Mouse (Mus musculus) forebrain, embryonic 16.5 days (tissue): ENCODE measurements around the gene Lrrc7. TPM values are rescaled to one million over a fixed set of nuclear protein-coding genes. Genes with fewer than 3 reads are reported as not detected.

Experiments
- ATAC-seq: fragments of 200-750 bp; cut with Nextera tagmentation; 2 replicates; pipeline ENCODE4 v1.8.0; 2017; ENCODE audit warnings: mild to moderate bottlenecking, moderate library complexity
- H3K27ac ChIP-seq: fragments of 300-500 bp; sonication (generic); 2 replicates; pipeline ENCODE4 v1.5.1; 2014; ENCODE audit warnings: low read length, control low read depth
- H3K27me3 ChIP-seq: fragments of 300-500 bp; sonication (generic); replicated peaks from 2 replicates; pipeline ENCODE4 v1.6.1; 2014; ENCODE audit warnings: low read length; ENCODE audit not compliant: control insufficient read depth, insufficient read depth
- H3K36me3 ChIP-seq: fragments of 300-500 bp; sonication (generic); 2 replicates; pipeline ENCODE4 v1.6.1; 2014; ENCODE audit not compliant: control insufficient read depth, insufficient read depth
- H3K4me1 ChIP-seq: fragments of 300-500 bp; sonication (generic); replicated peaks from 2 replicates; pipeline ENCODE4 v1.6.1; 2014; ENCODE audit warnings: low read length; ENCODE audit not compliant: control insufficient read depth, insufficient read depth
- H3K4me2 ChIP-seq: fragments of 300-500 bp; sonication (generic); 2 replicates; pipeline ENCODE4 v1.6.1; 2014; ENCODE audit warnings: mild to moderate bottlenecking, low read length, control low read depth
- H3K4me3 ChIP-seq: fragments of 300-500 bp; sonication (generic); replicated peaks from 2 replicates; pipeline ENCODE4 v1.5.1; 2014; ENCODE audit warnings: mild to moderate bottlenecking, low read length, control low read depth
- H3K9ac ChIP-seq: fragments of 300-500 bp; sonication (generic); replicated peaks from 2 replicates; pipeline ENCODE4 v1.6.1; 2014; ENCODE audit warnings: low read depth, low read length, control low read depth
- H3K9me3 ChIP-seq: fragments of 300-500 bp; sonication (generic); 2 replicates; pipeline ENCODE4 v1.6.1; 2016; ENCODE audit warnings: low read length; ENCODE audit not compliant: control insufficient read depth
- whole genome bisulfite sequencing: fragments of 180-500 bp; shearing (Covaris S2); extraction: QIAGEN DNeasy Blood & Tissue Kit; methylation state at CpG from one replicate; pipeline ENCODE4 v1.1.7; 2014; 5-methylcytosine and 5-hydroxymethylcytosine counted together
- polyA plus RNA-seq: library from polyadenylated mRNA; unstranded; fragments of >200 nt; fragmentation: Nextera tagmentation; extraction: Ambion mirVana; gene quantifications from 2 replicates; pipeline ENCODE4 v1.2.1, GENCODE M21; 2015

Gene Lrrc7
- polyA plus RNA-seq, 1 experiment from 2014 or later, result 19.3 TPM

DNA sequence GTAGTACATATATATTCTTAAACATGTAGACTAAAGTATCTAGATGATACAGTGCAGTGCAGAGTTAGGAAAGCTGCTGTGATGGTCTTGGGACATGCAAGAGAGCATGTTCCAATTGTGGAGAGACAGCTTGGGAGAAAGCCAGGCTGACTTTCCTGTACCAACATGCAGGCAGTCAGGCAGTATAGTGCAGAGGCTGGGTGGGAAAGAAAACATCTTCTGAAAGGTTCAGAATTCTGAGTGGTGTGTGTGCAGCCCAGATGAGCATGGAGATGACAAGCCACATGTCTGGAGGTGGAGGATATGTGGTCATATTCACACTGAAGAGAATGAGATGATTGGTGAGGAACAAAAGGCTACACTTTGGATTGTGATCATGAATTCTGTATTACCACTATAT lies 254.6 kb downstream of the Lrrc7 start:
- H3K27ac ChIP-seq, result no peak overlapping the region
- no peak overlapping the region for H3K9ac ChIP-seq
- no peaks in the 10 kb centered on the region for H3K36me3 ChIP-seq
- no peaks in the 10 kb centered on the region for H3K9me3 ChIP-seq
- no peak for ATAC-seq
- no peak overlapping the region for H3K4me2 ChIP-seq
- no peaks in the 10 kb centered on the region for H3K27me3 ChIP-seq
- H3K4me1 ChIP-seq, result no peaks in the 10 kb centered on the region
- no peak overlapping the region for H3K4me3 ChIP-seq

- no peak overlapping the region for H3K4me2 ChIP-seq
- no peak for ATAC-seq
- no peaks in the 10 kb centered on the region for H3K4me1 ChIP-seq
- H3K4me3 ChIP-seq, result no peak overlapping the region
- no peaks in the 10 kb centered on the region for H3K27me3 ChIP-seq
- H3K36me3 ChIP-seq, result no peaks in the 10 kb centered on the region
- WGBS, result 86% methylated on average over 3 of the region's 3 CpGs
- no peaks in the 10 kb centered on the region for H3K9me3 ChIP-seq
- H3K9ac ChIP-seq, result no peak overlapping the region
- no peak overlapping the region for H3K27ac ChIP-seq
Measured at GRCm38 (mm10) chr3:158298732-158299131, 263.3 kb downstream of the Lrrc7 start.

DNA sequence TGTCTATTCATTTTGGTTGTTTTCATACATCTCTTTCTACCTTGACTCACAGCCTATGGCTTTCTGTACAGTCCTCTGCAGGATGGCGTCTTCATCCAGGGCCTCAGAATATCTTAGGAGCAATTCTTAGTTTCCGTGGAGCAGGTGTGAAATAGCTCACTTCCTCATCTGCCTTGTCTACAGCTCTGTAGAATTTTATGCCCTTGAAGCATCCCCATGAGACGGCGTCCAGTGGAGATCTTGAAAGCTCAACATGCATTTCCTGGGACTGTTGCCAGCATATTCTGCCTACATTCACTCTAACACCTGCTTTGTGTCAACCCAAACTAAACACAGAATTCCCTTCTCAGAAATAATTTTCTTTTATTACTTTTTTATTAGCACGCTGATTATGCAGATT lies 267.0 kb downstream of the Lrrc7 start:
- no peaks in the 10 kb centered on the region for H3K9me3 ChIP-seq
- no peaks in the 10 kb centered on the region for H3K36me3 ChIP-seq
- H3K4me1 ChIP-seq, result no peaks in the 10 kb centered on the region
- H3K9ac ChIP-seq, result no peak overlapping the region
- whole genome bisulfite sequencing, result 45% methylated on average over 5 of the region's 5 CpGs
- no peak overlapping the region for H3K4me2 ChIP-seq
- H3K27ac ChIP-seq, result no peak overlapping the region
- no peak overlapping the region for H3K4me3 ChIP-seq
- ATAC-seq, result peak; percentile 75
- H3K27me3 ChIP-seq, result no peaks in the 10 kb centered on the region

DNA sequence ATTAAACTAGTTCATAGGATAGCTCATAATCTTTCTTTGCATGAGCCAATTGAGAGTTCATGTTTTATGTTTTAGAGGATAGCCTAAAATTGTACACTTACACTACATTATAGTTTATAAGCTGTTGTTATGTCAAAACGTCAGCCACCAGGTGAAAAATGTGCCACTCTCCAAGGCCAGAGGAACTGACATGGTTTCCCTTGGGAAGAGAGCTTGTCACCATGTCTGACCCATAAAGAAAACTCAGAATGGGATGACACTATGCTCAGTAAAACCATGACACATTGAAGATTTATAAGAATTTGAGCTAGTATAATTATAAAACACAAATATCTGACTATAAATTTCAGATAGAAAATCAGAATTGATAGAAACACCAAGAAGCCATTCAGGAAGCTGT lies 277.6 kb downstream of the Lrrc7 start:
- Histone ChIP-seq H3K4me3 (no peak overlapping the region), H3K27me3 (no peaks in the 10 kb centered on the region), H3K9ac (no peak overlapping the region), H3K4me1 (no peaks in the 10 kb centered on the region), H3K9me3 (no peaks in the 10 kb centered on the region), H3K27ac (no peak overlapping the region), H3K36me3 (no peaks in the 10 kb centered on the region), H3K4me2 (no peak overlapping the region)
- WGBS, result 94% methylated on average over 1 of the region's 1 CpGs
- no peak for ATAC-seq

GRCm38 (mm10) chr3:158278631-158279030 lies 283.4 kb downstream of the Lrrc7 start:
- Histone ChIP-seq H3K9me3 (no peaks in the 10 kb centered on the region), H3K36me3 (no peaks in the 10 kb centered on the region), H3K4me3 (no peak overlapping the region), H3K9ac (no peak overlapping the region), H3K27ac (no peak overlapping the region), H3K4me1 (no peaks in the 10 kb centered on the region), H3K4me2 (no peak overlapping the region), H3K27me3 (no peaks in the 10 kb centered on the region)
- WGBS, result 83% methylated on average over 2 of the region's 2 CpGs
- ATAC-seq, result no peak

GRCm38 (mm10) chr3:158272700-158273099 lies 289.3 kb downstream of the Lrrc7 start:
- WGBS, result 92% methylated on average over 1 of the region's 1 CpGs
- Histone ChIP-seq H3K27me3 (no peaks in the 10 kb centered on the region), H3K36me3 (no peaks in the 10 kb centered on the region), H3K9ac (no peak overlapping the region), H3K9me3 (no peaks in the 10 kb centered on the region), H3K4me1 (no peaks in the 10 kb centered on the region), H3K27ac (no peak overlapping the region), H3K4me2 (no peak overlapping the region), H3K4me3 (no peak overlapping the region)
- ATAC-seq, result no peak

DNA sequence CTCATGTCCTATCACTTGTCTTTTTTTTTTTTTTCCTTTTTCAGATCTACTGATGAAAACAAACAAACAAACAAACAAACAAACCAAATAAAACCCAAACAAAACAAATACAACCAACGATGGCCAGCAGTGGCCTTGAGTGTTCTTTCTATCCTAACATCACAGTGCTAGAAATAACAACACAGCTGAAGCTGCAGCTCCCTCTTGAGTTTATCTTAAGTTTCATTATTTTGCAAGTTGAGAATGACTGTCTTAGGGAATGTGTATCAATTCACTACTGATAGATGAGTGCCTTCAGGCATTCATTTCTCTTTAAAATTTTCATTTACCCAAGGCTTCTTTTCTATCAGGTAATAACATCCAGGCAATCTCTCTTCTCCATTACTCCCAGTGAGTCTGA lies 291.1 kb downstream of the Lrrc7 start:
- H3K36me3 ChIP-seq, result no peaks in the 10 kb centered on the region
- no peak for ATAC-seq
- H3K4me1 ChIP-seq, result no peaks in the 10 kb centered on the region
- 88% methylated on average over 1 of the region's 1 CpGs for WGBS
- H3K9me3 ChIP-seq, result no peaks in the 10 kb centered on the region
- no peaks in the 10 kb centered on the region for H3K27me3 ChIP-seq
- no peak overlapping the region for H3K4me3 ChIP-seq
- H3K9ac ChIP-seq, result no peak overlapping the region
- H3K27ac ChIP-seq, result no peak overlapping the region
- no peak overlapping the region for H3K4me2 ChIP-seq

- H3K36me3 ChIP-seq, result no peaks in the 10 kb centered on the region
- no peak for ATAC-seq
- H3K9me3 ChIP-seq, result no peaks in the 10 kb centered on the region
- H3K27ac ChIP-seq, result no peak overlapping the region
- no peaks in the 10 kb centered on the region for H3K27me3 ChIP-seq
- no peak overlapping the region for H3K4me2 ChIP-seq
- no peak overlapping the region for H3K4me3 ChIP-seq
- H3K4me1 ChIP-seq, result no peaks in the 10 kb centered on the region
- H3K9ac ChIP-seq, result no peak overlapping the region
Measured at GRCm38 (mm10) chr3:158252576-158252975, 309.4 kb downstream of the Lrrc7 start.

DNA sequence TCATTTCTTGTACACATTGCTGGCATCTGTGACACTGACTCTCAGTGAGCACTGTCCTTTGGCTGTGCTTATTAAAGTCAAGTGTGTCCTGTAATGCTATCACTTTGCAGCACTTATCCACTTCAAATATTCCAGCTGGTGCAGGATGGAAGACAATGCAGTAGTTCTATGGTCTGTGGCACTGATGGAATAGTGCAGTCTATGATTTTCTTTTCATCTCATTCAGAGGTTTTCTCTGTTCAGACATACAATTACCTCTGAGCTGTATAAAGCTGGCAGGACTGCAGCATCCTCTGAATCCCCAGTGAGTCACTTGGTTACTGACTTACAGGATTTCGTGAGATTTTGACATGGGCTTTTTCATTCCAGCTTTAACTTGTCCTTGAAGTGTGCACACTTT lies 314.3 kb downstream of the Lrrc7 start:
- H3K36me3 ChIP-seq, result no peaks in the 10 kb centered on the region
- H3K4me1 ChIP-seq, result no peaks in the 10 kb centered on the region
- H3K4me3 ChIP-seq, result no peak overlapping the region
- no peaks in the 10 kb centered on the region for H3K9me3 ChIP-seq
- ATAC-seq, result peak; percentile 55; the same call in 1 of the 2 replicates
- no peak overlapping the region for H3K9ac ChIP-seq
- no peak overlapping the region for H3K27ac ChIP-seq
- 78% methylated on average over 1 of the region's 1 CpGs for WGBS
- no peaks in the 10 kb centered on the region for H3K27me3 ChIP-seq
- H3K4me2 ChIP-seq, result no peak overlapping the region

GRCm38 (mm10) chr3:158210657-158211056 lies 351.4 kb downstream of the Lrrc7 start:
- 44% methylated on average over 2 of the region's 2 CpGs for WGBS

More at GRCm38 (mm10) chr3:158210657-158211056, 351.4 kb downstream of the Lrrc7 start:
- Histone ChIP-seq H3K9ac (no peak overlapping the region), H3K4me3 (no peak overlapping the region), H3K4me2 (no peak overlapping the region), H3K36me3 (no peaks in the 10 kb centered on the region), H3K27ac (no peak overlapping the region), H3K27me3 (no peaks in the 10 kb centered on the region), H3K4me1 (peaks cover 6% of the 10 kb centered on the region), H3K9me3 (no peaks in the 10 kb centered on the region)
- ATAC-seq, result no peak
